Mouse (Mus musculus): ENCODE data around the gene Krt81. TPM values are rescaled to one million over a fixed set of nuclear protein-coding genes. Genes with fewer than 3 reads are reported as not detected.

Krt81 gene
- polyA plus RNA-seq, 1 experiment from 2014 or later, result not detected

- H3K9me3 ChIP-seq (replicated peaks), result no peaks in the 10 kb centered on the region
- peak overlapping the region; percentile 40 for H3K4me3 ChIP-seq
- H3K27ac ChIP-seq, result no peak overlapping the region
- peaks cover 10% of the 10 kb centered on the region for H3K4me1 ChIP-seq
- H3K27me3 ChIP-seq (ENCODE audit: low read depth, poor library complexity, severe bottlenecking), result peaks cover 30% of the 10 kb centered on the region
- WGBS, result 40% methylated on average over 11 of the region's 11 CpGs
- no peaks in the 10 kb centered on the region for H3K36me3 ChIP-seq
- DNase-seq (ENCODE audit: low spot score), result no peak
Measured at GRCm38 (mm10) chr15:101479666-101480060, 16.1 kb upstream of the Krt81 start.

- peak; percentile 71 for DNase-seq (ENCODE audit: low spot score)
- no peak overlapping the region for H3K27ac ChIP-seq
- 8% methylated on average over 31 of the region's 31 CpGs for WGBS
- peaks cover 10% of the 10 kb centered on the region for H3K4me1 ChIP-seq
- no peaks in the 10 kb centered on the region for H3K9me3 ChIP-seq (replicated peaks)
- peak overlapping the region; percentile 40 for H3K4me3 ChIP-seq
- peaks cover 30% of the 10 kb centered on the region for H3K27me3 ChIP-seq (ENCODE audit: low read depth, poor library complexity, severe bottlenecking)
- H3K36me3 ChIP-seq, result no peaks in the 10 kb centered on the region
Measured at GRCm38 (mm10) chr15:101479007-101479665, 15.6 kb upstream of the Krt81 start.

- peaks cover 7% of the 10 kb centered on the region; the same call in 1 of the 2 replicates for H3K27me3 ChIP-seq (ENCODE audit: low read depth, poor library complexity, severe bottlenecking)
- H3K4me1 ChIP-seq, result no peaks in the 10 kb centered on the region
- no peak within 1 kb of the TSS for H3K27ac ChIP-seq
- DNase-seq (ENCODE audit: low spot score), result peak; percentile 82
- H3K9me3 ChIP-seq (replicated peaks), result no peaks in the 10 kb centered on the region
- H3K36me3 ChIP-seq, result no peaks in the 10 kb centered on the region
- 28% methylated on average over 10 of the region's 10 CpGs for WGBS
- no peak within 1 kb of the TSS for H3K4me3 ChIP-seq
Measured at GRCm38 (mm10) chr15:101472952-101473528, 9.5 kb upstream of the Krt81 start, which contains the start of gene Krt86. Gene Krt86, plus strand, starts transcription at chr15:101473478.

GRCm38 (mm10) chr15:101469093-101469492 lies 5.5 kb upstream of the Krt81 start:
- Histone ChIP-seq H3K9me3 (replicated peaks) (no peaks in the 10 kb centered on the region), H3K27me3 (ENCODE audit: low read depth, poor library complexity, severe bottlenecking) (no peaks in the 10 kb centered on the region), H3K36me3 (no peaks in the 10 kb centered on the region), H3K4me1 (no peaks in the 10 kb centered on the region), H3K27ac (no peak overlapping the region), H3K4me3 (no peak overlapping the region)
- WGBS, result 89% methylated on average over 4 of the region's 4 CpGs
- no peak for DNase-seq (ENCODE audit: low spot score)

- Histone ChIP-seq H3K27ac (no peak overlapping the region), H3K9me3 (replicated peaks) (no peaks in the 10 kb centered on the region), H3K36me3 (no peaks in the 10 kb centered on the region), H3K27me3 (ENCODE audit: low read depth, poor library complexity, severe bottlenecking) (no peaks in the 10 kb centered on the region), H3K4me1 (0 out of 2 replicates have a peak, but pooled peaks cover 4% of the 10 kb centered on the region), H3K4me3 (no peak overlapping the region)
- 84% methylated on average over 14 of the region's 14 CpGs for WGBS
- no peak for DNase-seq (ENCODE audit: low spot score)
Measured at GRCm38 (mm10) chr15:101459283-101459682, 4.3 kb downstream of the Krt81 start.

GRCm38 (mm10) chr15:101458361-101458930 lies 5.1 kb downstream of the Krt81 start:
- no peak for DNase-seq (ENCODE audit: low spot score)

GRCm38 (mm10) chr15:101455891-101456290 lies 7.7 kb downstream of the Krt81 start:
- Histone ChIP-seq H3K9me3 (replicated peaks) (no peaks in the 10 kb centered on the region), H3K4me3 (no peak overlapping the region), H3K27me3 (ENCODE audit: low read depth, poor library complexity, severe bottlenecking) (no peaks in the 10 kb centered on the region), H3K36me3 (no peaks in the 10 kb centered on the region), H3K27ac (no peak overlapping the region), H3K4me1 (0 out of 2 replicates have a peak, but pooled peaks cover 4% of the 10 kb centered on the region)
- WGBS, result 87% methylated on average over 6 of the region's 6 CpGs
- DNase-seq (ENCODE audit: low spot score), result no peak

More at GRCm38 (mm10) chr15:101458361-101458930, 5.1 kb downstream of the Krt81 start:
- H3K9me3 ChIP-seq (replicated peaks), result no peaks in the 10 kb centered on the region
- no peaks in the 10 kb centered on the region for H3K36me3 ChIP-seq
- H3K27me3 ChIP-seq (ENCODE audit: low read depth, poor library complexity, severe bottlenecking), result no peaks in the 10 kb centered on the region
- H3K4me3 ChIP-seq, result no peak overlapping the region
- 0 out of 2 replicates have a peak, but pooled peaks cover 4% of the 10 kb centered on the region for H3K4me1 ChIP-seq
- H3K27ac ChIP-seq, result no peak overlapping the region
- 81% methylated on average over 16 of the region's 16 CpGs for WGBS

- Histone ChIP-seq H3K4me3 (no peak overlapping the region), H3K9me3 (replicated peaks) (no peaks in the 10 kb centered on the region), H3K27ac (no peak overlapping the region), H3K27me3 (ENCODE audit: low read depth, poor library complexity, severe bottlenecking) (no peaks in the 10 kb centered on the region), H3K36me3 (no peaks in the 10 kb centered on the region), H3K4me1 (0 out of 2 replicates have a peak, but pooled peaks cover 4% of the 10 kb centered on the region)
- WGBS, result 91% methylated on average over 2 of the region's 2 CpGs
- DNase-seq (ENCODE audit: low spot score), result no peak
Measured at GRCm38 (mm10) chr15:101455292-101455691, 8.3 kb downstream of the Krt81 start.

- H3K36me3 ChIP-seq, result no peaks in the 10 kb centered on the region
- 0 out of 2 replicates have a peak, but pooled peaks cover 4% of the 10 kb centered on the region for H3K4me1 ChIP-seq
- H3K27ac ChIP-seq, result no peak overlapping the region
- no peaks in the 10 kb centered on the region for H3K9me3 ChIP-seq (replicated peaks)
- no peak for DNase-seq (ENCODE audit: low spot score)
- no peaks in the 10 kb centered on the region for H3K27me3 ChIP-seq (ENCODE audit: low read depth, poor library complexity, severe bottlenecking)
- 90% methylated on average over 8 of the region's 8 CpGs for WGBS
- H3K4me3 ChIP-seq, result no peak overlapping the region
Measured at GRCm38 (mm10) chr15:101454774-101455173, 8.8 kb downstream of the Krt81 start.

GRCm38 (mm10) chr15:101453093-101453736 lies 10.3 kb downstream of the Krt81 start:
- DNase-seq (ENCODE audit: low spot score), result peak; percentile 82
- no peak overlapping the region for H3K27ac ChIP-seq
- no peaks in the 10 kb centered on the region for H3K27me3 ChIP-seq (ENCODE audit: low read depth, poor library complexity, severe bottlenecking)
- no peak overlapping the region for H3K4me3 ChIP-seq
- no peaks in the 10 kb centered on the region for H3K9me3 ChIP-seq (replicated peaks)
- WGBS, result 5% methylated on average over 13 of the region's 13 CpGs
- no peaks in the 10 kb centered on the region for H3K4me1 ChIP-seq
- no peaks in the 10 kb centered on the region for H3K36me3 ChIP-seq

GRCm38 (mm10) chr15:101447444-101447843 lies 16.1 kb downstream of the Krt81 start, which contains the start of gene Krt88:
Gene Krt88, plus strand, starts transcription at chr15:101447744.
- H3K36me3 ChIP-seq, result no peaks in the 10 kb centered on the region
- DNase-seq (ENCODE audit: low spot score), result no peak
- 82% methylated on average over 2 of the region's 2 CpGs for WGBS
- no peak within 1 kb of the TSS for H3K4me3 ChIP-seq
- H3K27me3 ChIP-seq (ENCODE audit: low read depth, poor library complexity, severe bottlenecking), result no peaks in the 10 kb centered on the region
- H3K4me1 ChIP-seq, result no peaks in the 10 kb centered on the region
- no peaks in the 10 kb centered on the region for H3K9me3 ChIP-seq (replicated peaks)
- H3K27ac ChIP-seq, result no peak within 1 kb of the TSS

GRCm38 (mm10) chr15:101446572-101446971 lies 17.0 kb downstream of the Krt81 start:
- WGBS, result 82% methylated on average over 11 of the region's 11 CpGs
- Histone ChIP-seq H3K27me3 (ENCODE audit: low read depth, poor library complexity, severe bottlenecking) (no peaks in the 10 kb centered on the region), H3K27ac (no peak overlapping the region), H3K9me3 (replicated peaks) (no peaks in the 10 kb centered on the region), H3K4me1 (no peaks in the 10 kb centered on the region), H3K36me3 (no peaks in the 10 kb centered on the region), H3K4me3 (no peak overlapping the region)
- no peak for DNase-seq (ENCODE audit: low spot score)

- no peaks in the 10 kb centered on the region for H3K9me3 ChIP-seq (replicated peaks)
- no peak overlapping the region for H3K27ac ChIP-seq
- 82% methylated on average over 4 of the region's 4 CpGs for WGBS
- no peak overlapping the region for H3K4me3 ChIP-seq
- no peaks in the 10 kb centered on the region for H3K36me3 ChIP-seq
- DNase-seq (ENCODE audit: low spot score), result no peak
- H3K4me1 ChIP-seq, result peaks cover 7% of the 10 kb centered on the region
- H3K27me3 ChIP-seq (ENCODE audit: low read depth, poor library complexity, severe bottlenecking), result peaks cover 56% of the 10 kb centered on the region
Measured at GRCm38 (mm10) chr15:101440837-101441236, 22.7 kb downstream of the Krt81 start.
